Mouse (Mus musculus) spleen, adult 12 weeks (tissue): ENCODE measurements around the gene Rab28.

Experiments
- DNase-seq: peaks from one replicate; pipeline ENCODE4 v3.0.0; 2022; ENCODE audit warnings: low spot score

Gene Rab28

GRCm38 (mm10) chr5:41627224-41628144, 80.5 kb downstream of the Rab28 start:
- DNase-seq = no peak

GRCm38 (mm10) chr5:41625544-41625943, 82.4 kb downstream of the Rab28 start:
- no peak for DNase-seq

- DNase-seq = no peak
These were observed 86.2 kb downstream of the Rab28 start for GRCm38 (mm10) chr5:41621748-41622147.

DNA sequence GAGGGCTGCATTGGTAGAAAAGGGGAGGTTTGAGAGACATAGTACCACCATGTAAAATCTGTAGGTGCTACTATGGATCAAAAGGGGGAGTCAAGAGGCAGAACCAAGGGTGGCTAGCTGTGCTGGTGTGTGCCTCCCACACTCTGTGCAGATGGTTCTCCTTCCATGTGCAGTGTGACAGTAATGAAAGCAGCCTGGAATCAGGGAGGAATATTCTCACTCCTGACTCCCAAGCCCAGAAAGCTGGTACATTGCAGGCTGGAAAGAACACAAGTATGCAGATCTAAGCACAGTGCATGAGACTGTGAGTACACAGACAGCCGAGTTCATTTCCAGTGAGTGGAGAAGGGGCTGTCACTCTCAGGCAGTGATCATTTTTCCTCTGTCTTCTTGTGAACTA, 89.0 kb downstream of the Rab28 start:
- DNase-seq = no peak

- no peak for DNase-seq
These were observed 97.4 kb downstream of the Rab28 start for GRCm38 (mm10) chr5:41610447-41611030.

DNA sequence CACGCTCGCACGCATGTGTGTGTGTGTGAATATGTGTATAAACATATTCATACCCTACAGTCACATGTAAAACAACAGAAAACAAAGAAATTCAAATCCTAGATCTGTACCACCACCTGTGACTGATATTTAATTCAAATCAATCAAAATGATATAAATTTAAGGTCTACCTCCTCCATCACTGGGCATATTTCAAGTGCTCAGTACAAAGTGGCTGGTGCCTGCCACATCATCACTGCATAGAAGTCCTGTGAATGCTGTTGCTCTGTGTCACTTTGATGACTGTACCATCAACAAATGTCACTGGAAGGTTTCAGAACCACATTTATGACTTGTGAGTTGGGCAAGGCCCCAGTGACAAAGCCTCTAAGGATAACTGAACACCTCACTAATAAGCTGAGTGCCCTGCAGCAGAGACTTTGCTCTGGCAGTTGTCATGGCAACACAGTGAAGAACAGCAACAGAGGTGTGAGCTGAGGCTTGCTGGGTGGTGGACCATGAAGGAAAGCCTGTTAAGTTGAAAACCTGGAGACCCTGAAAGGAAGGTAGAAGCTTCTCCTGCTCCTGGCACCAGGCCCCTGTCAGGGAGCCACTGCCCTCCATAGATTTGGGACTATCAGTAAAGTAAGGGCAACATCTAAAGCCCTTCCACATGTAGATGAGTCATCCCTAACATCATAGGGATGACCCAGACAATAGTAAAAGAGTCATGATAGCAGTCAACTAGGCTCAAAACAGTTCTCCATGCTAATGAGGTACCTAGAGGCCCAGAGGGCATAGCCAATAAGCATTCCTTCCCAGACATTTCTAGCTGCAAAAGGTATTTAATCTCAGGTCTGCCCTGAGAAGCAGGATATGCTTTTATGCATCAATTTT, 111.5 kb downstream of the Rab28 start:
- DNase-seq = no peak

GRCm38 (mm10) chr5:41595199-41595598, 112.8 kb downstream of the Rab28 start:
- DNase-seq = no peak

DNA sequence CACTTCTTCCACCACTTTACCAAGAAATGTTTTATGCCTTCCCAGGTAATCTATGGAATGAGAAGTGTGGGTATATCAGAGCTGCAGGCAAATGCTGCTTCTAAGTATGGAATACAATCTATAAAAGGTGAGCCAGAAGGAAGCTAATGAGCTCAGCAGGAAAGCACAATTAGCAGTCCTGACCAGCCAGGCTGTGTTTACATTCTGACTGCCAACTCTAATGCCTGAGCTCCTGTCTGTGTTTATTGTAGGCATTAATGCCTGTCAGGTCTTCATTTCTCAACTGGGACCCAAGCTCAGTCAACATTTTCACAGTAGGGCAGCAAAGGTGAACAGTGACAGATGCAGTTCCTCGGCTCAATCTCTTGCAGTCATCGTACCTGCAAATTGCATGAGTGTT, 129.9 kb downstream of the Rab28 start:
- DNase-seq = no peak
